Mouse (Mus musculus) limb, embryonic 13.5 days (tissue): ENCODE data around the gene Kctd6. TPM values are rescaled to one million over a fixed set of nuclear protein-coding genes. Genes with fewer than 3 reads are reported as not detected.
A peak's percentile ranks its signal among the peaks of the same experiment; 100 is the strongest.
"Not testable (repeated sequence)": the region's sequence is repeated elsewhere in the genome, so short reads cannot be mapped to it uniquely, and the experiment has no call there.

Experiments used
- ATAC-seq: fragments of 200-750 bp; cut with Nextera tagmentation; 2 replicates; pipeline ENCODE4 v1.8.0; 2017; ENCODE audit warnings: low read depth, moderate number of reproducible peaks, moderate TSS enrichment; ENCODE audit not compliant: low FRiP score
- H3K27ac ChIP-seq: fragments of 300-500 bp; sonication (generic); 2 replicates; pipeline ENCODE4 v1.5.1; 2015; ENCODE audit warnings: inconsistent platforms, mild to moderate bottlenecking, moderate library complexity
- H3K27me3 ChIP-seq: fragments of 300-500 bp; sonication (generic); 2 replicates; pipeline ENCODE4 v1.6.1; 2015; ENCODE audit warnings: mild to moderate bottlenecking, inconsistent platforms
- H3K36me3 ChIP-seq: fragments of 300-500 bp; sonication (generic); 2 replicates; pipeline ENCODE4 v1.6.1; 2015; ENCODE audit warnings: inconsistent platforms, mild to moderate bottlenecking, moderate library complexity
- H3K4me1 ChIP-seq: fragments of 300-500 bp; sonication (generic); 2 replicates; pipeline ENCODE4 v1.6.1; 2015; ENCODE audit warnings: inconsistent platforms
- H3K4me2 ChIP-seq: fragments of 300-500 bp; sonication (generic); replicated peaks from 2 replicates; pipeline ENCODE4 v1.6.1; 2015; ENCODE audit warnings: inconsistent platforms, mild to moderate bottlenecking, moderate library complexity
- H3K4me3 ChIP-seq: fragments of 300-500 bp; sonication (generic); 2 replicates; pipeline ENCODE4 v1.5.1; 2015; ENCODE audit warnings: moderate library complexity, mild to moderate bottlenecking, inconsistent platforms
- H3K9ac ChIP-seq: fragments of 300-500 bp; sonication (generic); 2 replicates; pipeline ENCODE4 v1.6.1; 2015; ENCODE audit warnings: mild to moderate bottlenecking, inconsistent platforms
- H3K9me3 ChIP-seq: fragments of 300-500 bp; sonication (generic); 2 replicates; pipeline ENCODE4 v1.6.1; 2016; ENCODE audit warnings: inconsistent platforms
- WGBS: fragments of 180-500 bp; shearing (Covaris S2); methylation state at CpG from one replicate; pipeline ENCODE4 v1.1.7; 2015; 5-methylcytosine and 5-hydroxymethylcytosine counted together
- polyA plus RNA-seq: library from polyadenylated mRNA; unstranded; fragments of >200 nt; fragmentation: Nextera tagmentation; extraction: Ambion mirVana; gene quantifications from 2 replicates; pipeline ENCODE4 v1.2.1, GENCODE M21; 2015

The Kctd6 gene
- polyA plus RNA-seq = 7.8 and 11.5 TPM in 2 replicates

DNA sequence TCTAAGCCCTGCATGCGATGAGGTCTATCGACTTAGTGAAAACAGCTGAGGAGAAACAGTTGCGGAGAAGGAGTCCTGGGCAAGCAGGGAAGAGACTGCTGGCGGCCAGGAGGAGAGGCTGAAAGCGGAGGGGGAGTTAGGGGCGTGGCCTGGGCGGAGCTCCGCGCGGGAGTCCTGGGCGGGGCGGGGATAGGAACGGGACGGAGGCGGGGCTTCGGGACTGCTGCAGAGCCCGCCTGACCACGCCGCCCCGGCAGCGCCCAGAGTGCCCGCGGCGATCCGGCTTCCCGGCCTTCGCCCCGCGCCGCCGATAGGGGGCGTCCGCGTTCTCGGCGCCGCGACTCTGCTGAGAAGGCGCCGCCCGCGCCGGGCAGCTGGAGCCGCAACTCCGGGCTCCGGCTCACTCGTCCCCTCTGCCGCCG is at the start of gene Kctd6:
Kctd6 (plus strand) TSS at position 338 of the 422 bp plus-strand sequence.
- Histone ChIP-seq H3K4me3 (peak within 1 kb of the TSS; percentile 70), H3K9ac (peak within 1 kb of the TSS; percentile 87), H3K27ac (peak within 1 kb of the TSS; percentile 85; the same call in 1 of the 2 replicates), H3K36me3 (no peaks in the 10 kb centered on the region), H3K27me3 (peaks cover 4% of the 10 kb centered on the region; the same call in 1 of the 2 replicates), H3K4me1 (peaks cover 30% of the 10 kb centered on the region), H3K9me3 (no peaks in the 10 kb centered on the region), H3K4me2 (peak within 1 kb of the TSS; percentile 89)
- under 1% methylated on average over 48 of the region's 49 CpGs for WGBS
- peak; percentile 97 for ATAC-seq

DNA sequence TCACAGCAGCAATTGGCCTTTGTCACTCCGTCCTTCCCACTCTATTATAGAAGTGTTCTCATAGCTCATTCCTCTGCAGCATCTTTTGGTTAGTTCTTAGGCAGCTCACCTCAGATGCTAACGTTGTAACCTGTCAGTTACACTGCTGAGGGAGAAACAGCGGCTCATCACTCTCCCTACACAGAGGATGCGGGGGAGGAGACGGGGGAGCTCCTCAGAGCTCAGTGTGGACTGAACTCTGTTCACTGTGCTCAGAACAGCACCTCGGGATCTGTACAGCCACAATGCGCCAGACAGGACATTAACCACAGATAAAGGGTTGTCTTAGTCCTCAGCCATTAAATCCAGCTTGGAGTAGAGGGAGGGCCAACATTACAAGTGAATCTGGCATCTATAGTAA is 49.5 kb upstream of the Kctd6 start:
- no peaks in the 10 kb centered on the region for H3K4me1 ChIP-seq
- no peaks in the 10 kb centered on the region for H3K27me3 ChIP-seq
- no peak overlapping the region for H3K4me3 ChIP-seq
- WGBS = 83% methylated on average over 7 of the region's 7 CpGs
- no peaks in the 10 kb centered on the region for H3K9me3 ChIP-seq
- H3K27ac ChIP-seq = no peak overlapping the region
- H3K4me2 ChIP-seq = no peak overlapping the region
- peaks cover 82% of the 10 kb centered on the region for H3K36me3 ChIP-seq
- ATAC-seq = no peak
- no peak overlapping the region for H3K9ac ChIP-seq

DNA sequence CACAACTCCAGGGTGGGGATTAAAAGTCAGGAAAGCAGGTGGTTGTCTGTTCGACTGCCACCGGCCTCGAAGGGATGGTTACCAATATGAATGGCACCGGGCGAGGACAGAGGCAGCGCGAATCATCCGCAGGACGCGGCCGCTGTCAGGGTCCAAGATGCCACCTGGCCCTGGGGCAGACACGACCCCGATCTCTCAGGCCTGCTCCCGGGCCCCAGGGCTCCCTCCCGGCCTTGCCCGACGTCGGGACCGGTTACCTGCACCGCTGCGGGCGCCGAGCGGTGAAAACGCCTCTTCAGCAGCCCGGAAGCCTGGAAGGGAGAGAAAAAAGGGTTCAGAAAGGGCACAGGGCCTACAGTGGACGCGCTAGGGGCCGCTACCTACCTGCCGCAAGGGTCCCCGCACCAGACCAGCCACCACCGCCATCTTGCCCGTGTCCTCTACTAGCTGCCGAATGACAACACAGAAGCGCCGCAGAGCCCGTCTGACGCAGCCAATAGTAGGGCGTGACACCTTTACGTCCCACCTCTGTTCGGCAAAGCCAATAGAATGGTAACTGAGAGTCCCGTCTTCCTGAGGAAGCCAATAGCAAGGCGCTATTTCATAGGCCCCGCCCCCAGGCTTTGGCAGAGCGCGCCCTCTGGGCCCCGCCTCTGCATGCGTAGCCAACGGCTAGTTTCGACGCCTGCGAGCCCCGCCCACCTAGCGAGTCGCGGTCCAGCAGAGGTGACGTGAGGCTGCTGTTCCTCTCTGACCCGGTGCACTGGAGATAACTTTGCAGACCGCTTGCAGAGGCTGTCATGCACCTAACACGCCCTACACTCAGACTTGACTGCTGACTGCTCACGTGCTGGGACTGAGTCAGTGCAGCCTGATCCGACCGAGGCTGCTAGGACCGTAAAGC is 41.2 kb upstream of the Kctd6 start, which contains the start of gene Pdhb:
Pdhb (minus strand) TSS at position 519 of the 904 bp plus-strand sequence.
- peak; percentile 100 for ATAC-seq
- Histone ChIP-seq H3K4me1 (peaks cover 10% of the 10 kb centered on the region), H3K27ac (peak within 1 kb of the TSS; percentile 75), H3K9ac (peak within 1 kb of the TSS; percentile 96), H3K9me3 (no peaks in the 10 kb centered on the region), H3K36me3 (peaks cover 34% of the 10 kb centered on the region), H3K27me3 (no peaks in the 10 kb centered on the region), H3K4me3 (peak within 1 kb of the TSS; percentile 98), H3K4me2 (peak within 1 kb of the TSS; percentile 79)
- WGBS = under 1% methylated on average over 63 of the region's 64 CpGs

DNA sequence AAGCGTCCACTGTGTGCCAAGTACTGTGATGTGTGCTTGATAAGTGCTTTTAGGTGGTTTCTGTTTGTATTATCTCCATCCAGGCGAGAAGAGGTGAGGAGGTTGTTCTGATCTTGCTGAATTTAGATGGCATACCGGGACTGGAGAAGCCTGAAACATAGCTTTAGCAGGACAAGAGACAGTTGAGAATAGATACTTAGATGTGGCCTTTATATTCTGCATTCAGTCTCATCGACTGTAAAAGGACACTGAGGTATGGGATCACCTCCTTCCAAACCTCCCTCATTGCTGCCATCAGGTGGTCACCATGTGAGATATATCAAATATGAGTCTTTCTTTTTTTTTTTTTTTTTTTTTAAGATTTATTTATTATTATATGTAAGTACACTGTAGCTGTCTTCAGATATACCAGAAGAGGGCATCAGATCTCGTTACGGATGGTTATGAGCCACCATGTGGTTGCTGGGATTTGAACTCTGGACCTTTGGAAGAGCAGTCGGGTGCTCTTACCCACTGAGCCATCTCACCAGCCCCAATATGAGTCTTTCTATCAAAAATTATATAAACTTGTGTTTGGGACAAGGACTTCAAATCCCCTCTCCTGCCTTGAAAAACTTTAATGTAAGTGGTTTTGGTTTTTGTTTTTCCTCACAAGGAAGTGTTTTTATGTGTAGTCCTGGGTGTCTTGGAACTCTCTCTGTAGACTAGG is 40.2 kb upstream of the Kctd6 start:
- H3K27me3 ChIP-seq, H3K9me3 ChIP-seq, ATAC-seq, H3K4me1 ChIP-seq: not testable (repeated sequence)
- 29% methylated on average over 6 of the region's 7 CpGs for WGBS
- Histone ChIP-seq H3K4me3 (peak overlapping the region; percentile 98), H3K27ac (peak overlapping the region; percentile 52; the same call in 1 of the 2 replicates), H3K4me2 (peak overlapping the region; percentile 79), H3K9ac (peak overlapping the region; percentile 68), H3K36me3 (peaks cover 24% of the 10 kb centered on the region)

DNA sequence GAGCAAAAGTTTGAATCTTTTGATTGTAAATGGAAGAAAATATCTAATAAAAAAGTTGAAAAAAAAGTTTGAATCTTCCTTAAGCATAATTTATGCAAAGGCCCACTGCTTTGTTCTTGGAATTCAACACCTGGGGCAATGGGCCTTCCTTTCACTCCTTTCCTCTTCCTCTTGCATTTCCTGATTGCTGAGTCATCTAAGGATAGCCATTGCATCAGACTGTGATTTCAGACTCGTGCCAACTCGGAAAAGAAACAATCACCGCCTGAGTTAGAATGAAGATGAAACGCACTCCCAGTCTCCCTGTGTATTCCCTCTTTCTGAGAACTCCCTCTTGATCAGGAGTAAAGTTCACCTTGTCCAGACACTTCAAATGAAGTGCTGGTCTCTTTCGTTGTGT is 39.3 kb upstream of the Kctd6 start:
- no peak for ATAC-seq
- Histone ChIP-seq H3K4me1 (peaks cover 10% of the 10 kb centered on the region), H3K4me3 (no peak overlapping the region), H3K9ac (no peak overlapping the region), H3K27ac (no peak overlapping the region), H3K27me3 (no peaks in the 10 kb centered on the region), H3K4me2 (no peak overlapping the region), H3K36me3 (peaks cover 15% of the 10 kb centered on the region), H3K9me3 (no peaks in the 10 kb centered on the region)
- WGBS = 81% methylated on average over 5 of the region's 5 CpGs

DNA sequence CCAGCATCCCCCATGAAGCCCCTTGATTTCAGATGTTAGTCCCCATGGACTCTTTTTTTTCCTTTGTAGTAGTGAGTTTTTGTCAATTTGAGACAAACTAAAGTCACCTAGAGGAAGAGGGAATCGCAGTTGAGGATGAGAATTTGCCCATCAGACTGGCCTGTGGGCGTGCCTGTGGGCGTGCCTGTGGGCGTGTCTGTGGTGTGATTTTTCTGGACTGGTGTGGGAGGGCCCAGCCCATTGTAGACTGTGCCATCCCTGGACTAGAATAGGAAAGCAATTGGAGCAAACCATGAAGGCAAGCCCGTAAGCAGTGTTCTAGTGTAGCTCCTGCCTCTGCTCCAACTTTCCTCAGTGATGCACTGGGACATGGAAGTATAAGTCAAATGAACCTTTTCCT is 37.7 kb upstream of the Kctd6 start:
- no peaks in the 10 kb centered on the region; the same call in 1 of the 2 replicates for H3K36me3 ChIP-seq
- 72% methylated on average over 5 of the region's 5 CpGs for WGBS
- H3K9ac ChIP-seq = no peak overlapping the region
- no peak overlapping the region for H3K27ac ChIP-seq
- H3K4me3 ChIP-seq = no peak overlapping the region
- no peaks in the 10 kb centered on the region for H3K9me3 ChIP-seq
- H3K4me2 ChIP-seq = no peak overlapping the region
- H3K4me1 ChIP-seq = peaks cover 10% of the 10 kb centered on the region
- ATAC-seq = no peak
- H3K27me3 ChIP-seq = no peaks in the 10 kb centered on the region

DNA sequence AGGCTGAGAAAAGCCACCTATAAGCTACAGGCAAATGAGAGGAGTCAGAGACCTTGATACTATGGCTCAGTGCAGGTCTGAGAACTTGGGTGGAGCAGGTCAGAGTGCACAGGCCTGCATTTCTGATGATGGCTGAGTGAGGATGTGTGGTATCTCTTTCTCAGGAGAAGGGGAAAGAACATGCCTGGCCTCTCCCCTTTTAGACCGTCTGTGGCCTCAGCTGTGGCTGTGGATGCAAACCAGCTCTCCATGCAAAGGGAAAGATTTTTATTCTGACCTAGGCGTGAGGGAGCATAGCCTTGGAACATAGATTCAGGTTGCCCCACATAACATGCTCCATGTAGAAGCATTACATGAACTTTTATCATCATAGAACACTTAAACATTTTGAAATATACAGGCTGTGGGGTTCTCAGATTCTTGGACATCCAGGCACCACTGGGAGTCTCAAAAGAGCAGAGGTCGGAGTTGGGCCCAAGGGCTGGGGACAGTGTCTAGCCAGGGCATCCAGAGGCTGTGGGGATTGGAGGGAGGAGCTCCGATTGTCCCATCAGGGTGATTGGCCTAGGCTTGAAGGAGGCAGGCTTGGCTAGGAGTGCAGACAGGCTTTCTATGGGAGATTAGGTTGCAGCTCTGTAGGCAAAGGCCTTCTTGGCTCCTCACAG is 33.4 kb upstream of the Kctd6 start:
- Histone ChIP-seq H3K36me3 (no peaks in the 10 kb centered on the region), H3K27ac (no peak overlapping the region), H3K27me3 (no peaks in the 10 kb centered on the region), H3K4me3 (no peak overlapping the region), H3K9me3 (no peaks in the 10 kb centered on the region; the same call in 1 of the 2 replicates), H3K4me2 (no peak overlapping the region), H3K9ac (no peak overlapping the region), H3K4me1 (no peaks in the 10 kb centered on the region)
- 67% methylated on average over 4 of the region's 4 CpGs for WGBS
- no peak for ATAC-seq

DNA sequence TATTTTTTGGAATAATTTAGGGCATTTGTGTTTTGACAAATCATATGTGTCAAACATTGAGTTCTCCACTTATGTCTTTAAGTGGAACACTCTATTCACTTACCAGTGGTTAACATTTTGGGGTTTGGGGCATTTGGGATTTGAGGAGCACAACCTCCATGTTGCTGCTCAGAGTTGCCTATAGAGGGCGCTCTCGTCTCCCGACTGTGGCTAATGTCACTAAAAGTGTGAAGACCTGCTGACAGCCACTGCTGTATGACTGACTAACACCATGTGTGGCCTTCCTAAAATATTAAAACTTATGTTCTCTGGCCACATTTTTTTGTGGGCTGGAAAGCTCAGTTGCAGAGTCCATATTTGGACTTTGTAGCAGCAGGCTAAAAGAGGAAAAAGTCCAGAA is 30.6 kb upstream of the Kctd6 start:
- no peak overlapping the region for H3K4me2 ChIP-seq
- ATAC-seq = no peak
- H3K36me3 ChIP-seq = no peaks in the 10 kb centered on the region
- no peaks in the 10 kb centered on the region for H3K4me1 ChIP-seq
- WGBS = 60% methylated on average over 3 of the region's 3 CpGs
- no peaks in the 10 kb centered on the region; the same call in 1 of the 2 replicates for H3K9me3 ChIP-seq
- no peaks in the 10 kb centered on the region for H3K27me3 ChIP-seq
- no peak overlapping the region for H3K9ac ChIP-seq
- H3K4me3 ChIP-seq = no peak overlapping the region
- H3K27ac ChIP-seq = no peak overlapping the region

DNA sequence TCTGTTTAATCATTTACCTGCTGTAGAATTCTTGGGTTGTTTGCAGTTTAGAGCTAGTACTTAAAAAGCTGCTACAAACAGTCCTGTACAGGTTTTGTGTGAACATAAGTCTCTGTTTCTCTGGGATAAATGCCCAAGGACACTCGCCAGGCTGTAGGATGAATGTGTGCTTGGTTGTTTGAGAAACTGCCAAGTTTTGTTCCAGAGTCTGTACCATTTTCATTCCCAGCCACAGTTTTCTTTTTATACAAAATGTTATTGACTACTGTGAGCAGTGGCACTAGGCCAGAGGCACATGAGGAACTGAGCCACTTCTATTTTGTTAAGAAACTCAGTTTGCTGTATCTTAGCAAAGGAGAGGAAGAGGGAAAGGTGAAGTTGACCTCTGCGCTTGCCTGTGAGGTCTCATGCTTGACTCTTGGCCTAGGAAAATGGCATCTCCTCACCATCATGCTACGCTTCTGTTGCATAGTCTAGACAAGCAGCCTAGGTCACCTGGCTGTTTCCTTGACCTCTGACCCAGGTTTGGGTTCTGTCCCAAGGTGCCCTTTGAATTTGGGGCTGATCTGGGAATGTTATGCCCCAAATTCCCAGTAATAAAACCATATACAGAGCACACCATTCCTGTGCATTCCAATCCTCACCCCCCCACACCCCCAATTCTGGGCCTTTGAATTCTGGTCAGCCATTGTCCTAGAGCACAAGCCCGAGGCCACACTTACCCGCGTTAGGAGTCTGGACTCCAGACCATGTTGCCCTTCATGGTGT is 27.5 kb upstream of the Kctd6 start:
- no peak for ATAC-seq
- H3K4me1 ChIP-seq = peaks cover 2% of the 10 kb centered on the region
- no peaks in the 10 kb centered on the region for H3K36me3 ChIP-seq
- no peaks in the 10 kb centered on the region; the same call in 1 of the 2 replicates for H3K9me3 ChIP-seq
- no peak overlapping the region for H3K4me3 ChIP-seq
- no peak overlapping the region for H3K9ac ChIP-seq
- no peak overlapping the region for H3K27ac ChIP-seq
- no peaks in the 10 kb centered on the region for H3K27me3 ChIP-seq
- 89% methylated on average over 6 of the region's 6 CpGs for WGBS
- no peak overlapping the region for H3K4me2 ChIP-seq

DNA sequence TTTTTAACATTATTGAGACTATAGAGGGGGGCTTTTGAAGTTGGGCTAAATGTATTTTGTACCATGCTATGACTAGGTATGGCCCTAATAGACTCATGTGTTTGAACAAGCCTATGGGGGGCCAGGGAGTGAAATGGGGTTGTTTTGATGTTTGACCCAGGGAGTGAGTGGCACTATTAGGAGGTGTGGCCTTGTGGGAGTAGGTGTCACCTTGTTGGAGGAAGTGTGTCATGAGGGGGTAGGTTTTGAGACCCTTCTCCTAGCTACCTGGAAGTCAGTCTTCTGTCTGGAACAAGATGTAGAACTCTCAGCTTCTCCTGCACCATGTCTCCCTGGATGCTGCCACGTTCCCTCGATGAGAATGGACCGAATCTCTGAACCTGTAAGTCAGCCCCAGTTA is 23.4 kb upstream of the Kctd6 start:
- H3K27me3 ChIP-seq = no peaks in the 10 kb centered on the region
- no peak overlapping the region for H3K27ac ChIP-seq
- H3K4me3 ChIP-seq = no peak overlapping the region
- H3K9me3 ChIP-seq = no peaks in the 10 kb centered on the region
- WGBS = 88% methylated on average over 3 of the region's 3 CpGs
- H3K36me3 ChIP-seq = no peaks in the 10 kb centered on the region
- no peak for ATAC-seq
- H3K9ac ChIP-seq = no peak overlapping the region
- H3K4me2 ChIP-seq = no peak overlapping the region
- peaks cover 16% of the 10 kb centered on the region for H3K4me1 ChIP-seq

DNA sequence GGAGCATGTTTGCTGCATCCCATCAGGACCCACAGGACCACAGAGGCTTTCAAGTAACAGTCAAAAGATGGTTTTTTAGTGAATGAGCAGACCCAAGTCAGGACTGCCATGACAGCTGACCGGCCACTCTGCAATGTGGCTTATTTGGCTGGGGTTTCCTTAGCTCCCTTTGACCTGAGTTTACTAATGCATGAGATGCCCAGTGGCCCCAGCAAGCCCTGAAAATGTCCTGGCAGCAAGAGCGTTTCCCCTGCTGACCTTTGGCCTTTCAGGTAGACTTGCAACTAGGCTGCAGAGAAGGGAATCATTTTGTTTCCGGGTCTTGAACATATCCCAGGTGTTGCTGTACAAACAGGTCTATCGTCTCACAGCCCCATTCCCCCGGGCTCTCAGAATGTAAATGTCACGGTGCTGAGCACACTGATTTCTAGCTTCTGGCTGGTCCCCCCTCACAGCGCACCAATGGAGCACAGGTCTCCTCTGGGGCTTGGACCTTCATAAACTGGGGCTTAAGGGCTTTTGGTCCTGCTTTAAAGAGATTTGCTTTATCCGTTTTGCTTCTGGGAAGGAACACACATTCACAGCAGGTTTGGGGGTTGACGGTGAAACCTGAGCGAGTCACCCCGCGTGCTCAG is 22.5 kb upstream of the Kctd6 start:
- H3K27ac ChIP-seq = no peak overlapping the region
- no peaks in the 10 kb centered on the region for H3K9me3 ChIP-seq
- 0 out of 2 replicates have a peak, but pooled peaks have one; percentile 19 for ATAC-seq
- H3K4me3 ChIP-seq = no peak overlapping the region
- 27% methylated on average over 12 of the region's 12 CpGs for WGBS
- peak overlapping the region; percentile 14; the same call in 1 of the 2 replicates for H3K4me2 ChIP-seq
- H3K36me3 ChIP-seq = no peaks in the 10 kb centered on the region
- H3K4me1 ChIP-seq = peaks cover 16% of the 10 kb centered on the region
- no peaks in the 10 kb centered on the region for H3K27me3 ChIP-seq
- no peak overlapping the region for H3K9ac ChIP-seq
